Comparison of ENCODE assay signal across 8 mouse cellular contexts in the genomic region with DNA sequence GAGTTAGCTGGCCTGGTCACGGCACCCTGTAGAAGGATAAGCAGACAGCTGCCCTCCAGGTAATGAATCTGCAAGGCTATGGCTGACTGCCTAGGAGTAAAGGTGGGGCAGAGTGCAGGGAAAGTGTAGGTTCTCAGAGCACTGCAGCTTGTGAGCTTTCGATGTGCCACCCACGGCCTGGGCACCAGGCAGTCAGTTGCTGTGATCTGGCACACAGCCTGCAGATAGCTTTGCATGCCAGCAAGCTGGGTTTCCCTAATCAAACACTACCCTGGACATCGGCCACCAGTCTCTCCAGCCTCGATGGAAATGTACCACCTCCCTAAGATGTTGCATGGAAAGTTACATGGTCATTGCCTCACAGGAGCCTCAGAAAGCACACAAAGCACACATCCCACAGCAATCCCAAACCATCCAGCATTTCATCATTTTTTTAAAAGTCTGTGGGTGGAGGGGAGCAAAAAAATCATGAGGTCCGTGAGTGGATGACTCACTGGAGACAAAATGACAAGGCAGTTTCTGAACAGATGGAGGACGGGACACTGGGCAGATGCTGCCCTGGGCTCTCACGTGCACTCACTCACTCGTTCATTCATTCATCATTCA.
A peak's percentile ranks its signal among the peaks of the same experiment; 100 is the strongest.
DNase-seq lines count a peak whose midpoint lies in the region; ATAC-seq and TF ChIP-seq lines count a peak whose summit lies in the region.

No protein-coding gene starts in this region.

- no peaks in the 10 kb centered on the region for H3K36me3 ChIP-seq in heart, embryonic 12.5 days
- H3K36me3 ChIP-seq in myocyte (ENCODE audit: control insufficient read depth, insufficient read depth), result no peaks in the 10 kb centered on the region

- no peak overlapping the region for H3K4me2 ChIP-seq in heart, embryonic 12.5 days
- H3K4me2 ChIP-seq in myocyte (ENCODE audit: low read depth), result peak overlapping the region; percentile 64

- peak; percentile 93 for DNase-seq in heart, adult 11 months
- DNase-seq in 3134 (ENCODE audit: extremely low read depth, insufficient read length, low spot score), result peak; percentile 56
- DNase-seq in adrenal gland, postnatal 36 days, result peak; percentile 71 to 73
- peak; percentile 34 to 73 for DNase-seq in layer of hippocampus, adult 18-20 months (ENCODE audit: low spot score in 2 of 2)
- no peak for DNase-seq in urinary bladder, postnatal 10 days (ENCODE audit: low spot score)
- no peak for DNase-seq in retina, embryonic 14.5 days (ENCODE audit: low spot score)

- H3K27me3 ChIP-seq in heart, embryonic 12.5 days (replicated peaks), result no peaks in the 10 kb centered on the region
- H3K27me3 ChIP-seq in myocyte (ENCODE audit: control insufficient read depth, insufficient read depth, insufficient read length), result no peaks in the 10 kb centered on the region

- no peak overlapping the region for H3K27ac ChIP-seq in heart, embryonic 12.5 days (ENCODE audit: poor library complexity, severe bottlenecking)

- no peaks in the 10 kb centered on the region for H3K79me2 ChIP-seq in myocyte (ENCODE audit: control insufficient read depth, insufficient read depth)

- peaks cover 10% of the 10 kb centered on the region for H3K9me3 ChIP-seq in heart, embryonic 12.5 days (replicated peaks)

- peak; percentile 17 for TF ChIP-seq POLR2A in myocyte (IDR thresholded peaks at IDR 0.05; ENCODE audit: insufficient read length, low read depth)

- ATAC-seq in heart, embryonic 12.5 days (ENCODE audit: insufficient number of reproducible peaks, low FRiP score), result no peak

- H3K4me1 ChIP-seq in heart, embryonic 12.5 days (replicated peaks), result no peaks in the 10 kb centered on the region

- WGBS in heart, embryonic 12.5 days, result 73% methylated on average over 9 of the region's 9 CpGs

- H3ac ChIP-seq in myocyte (ENCODE audit: control insufficient read depth, insufficient read length), result no peak overlapping the region

- H3K9ac ChIP-seq in heart, embryonic 12.5 days, result no peak overlapping the region

- H3K4me3 ChIP-seq in heart, embryonic 12.5 days, result no peak overlapping the region
- H3K4me3 ChIP-seq in myocyte, result no peak overlapping the region

TF ChIP-seq in myocyte, 11 proteins besides CTCF, POLR2A, EP300 and RAD21:
- peak; percentile 30 for TF ChIP-seq POLR2AphosphoS2 (IDR thresholded peaks at IDR 0.05; ENCODE audit: insufficient read length, low read depth)
- TF ChIP-seq TCF12 (IDR thresholded peaks at IDR 0.05; ENCODE audit: insufficient read depth, poor library complexity, severe bottlenecking), result peak; percentile 40
- no peak for TF ChIP-seq REST (IDR thresholded peaks at IDR 0.05; ENCODE audit: insufficient read depth, insufficient read length)
- peak; percentile 12 for TF ChIP-seq MAX (IDR thresholded peaks at IDR 0.05; ENCODE audit: low read depth)
- peak in 1 of 3 experiments; percentile 54 for TF ChIP-seq MYOG (IDR thresholded peaks at IDR 0.05; ENCODE audit: control insufficient read depth in 1 of 3, insufficient read depth in 1 of 3, insufficient read length in 2 of 3, low read depth in 2 of 3)
- no peak for TF ChIP-seq E2F4 (IDR thresholded peaks at IDR 0.05; ENCODE audit: insufficient read depth)
- TF ChIP-seq MYOD1 (IDR thresholded peaks at IDR 0.05; ENCODE audit: control insufficient read depth in 1 of 3, insufficient read length in 2 of 3, low read depth in 2 of 3), result peak in 2 of 3 experiments; percentile 48 to 62
- peak; percentile 95 for TF ChIP-seq CEBPB (IDR thresholded peaks at IDR 0.05; ENCODE audit: insufficient read depth, poor library complexity, severe bottlenecking)

Comparison
In these comparisons a context has a peak if more than half of its experiments do, and no peak if none do; other contexts are left out.
1. DNase-seq: peak in heart, adult 11 months (single experiment), 3134 (single experiment), adrenal gland, postnatal 36 days (2 of 2) and layer of hippocampus, adult 18-20 months (2 of 2); none in urinary bladder, postnatal 10 days (single experiment) and retina, embryonic 14.5 days (single experiment).